Mouse (Mus musculus): Measurements from ENCODE around the gene Nmnat1.

Gene Nmnat1

GRCm38 (mm10) chr4:149485053-149485824, at the start of gene Nmnat1, which contains the start of gene Lzic:
Gene Nmnat1 (minus strand): TSS chr4:149485202.
Gene Lzic (plus strand): TSS chr4:149485229.
- DNase-seq (ENCODE audit: low read depth, low spot score): peak; percentile 86

GRCm38 (mm10) chr4:149529691-149530090, 44.7 kb upstream of the Nmnat1 start:
- no peak for DNase-seq (ENCODE audit: low read depth, low spot score)

- no peak for DNase-seq (ENCODE audit: low read depth, low spot score)
Measured at GRCm38 (mm10) chr4:149527621-149528354, 42.8 kb upstream of the Nmnat1 start.

DNA sequence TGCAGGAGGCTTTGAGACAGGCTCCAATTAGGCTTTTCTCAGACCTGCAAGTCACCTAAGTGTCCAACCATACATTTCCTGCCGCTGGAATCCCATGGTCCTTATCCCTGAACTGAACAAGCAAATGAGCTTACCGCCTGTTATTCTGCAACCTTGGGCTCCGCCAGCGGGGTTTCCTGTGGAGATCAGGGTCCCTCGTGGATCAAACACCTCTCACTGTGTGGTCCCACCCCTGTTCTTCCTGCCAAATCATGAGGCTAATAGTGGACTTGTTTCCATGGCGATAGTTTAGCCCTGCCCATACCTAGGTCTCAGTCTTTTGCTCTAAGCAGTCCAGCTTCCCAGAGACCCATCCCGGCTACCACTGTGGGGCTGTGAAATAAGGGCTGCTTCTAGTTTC, 41.3 kb upstream of the Nmnat1 start:
- DNase-seq (ENCODE audit: low read depth, low spot score): peak; percentile 56

DNA sequence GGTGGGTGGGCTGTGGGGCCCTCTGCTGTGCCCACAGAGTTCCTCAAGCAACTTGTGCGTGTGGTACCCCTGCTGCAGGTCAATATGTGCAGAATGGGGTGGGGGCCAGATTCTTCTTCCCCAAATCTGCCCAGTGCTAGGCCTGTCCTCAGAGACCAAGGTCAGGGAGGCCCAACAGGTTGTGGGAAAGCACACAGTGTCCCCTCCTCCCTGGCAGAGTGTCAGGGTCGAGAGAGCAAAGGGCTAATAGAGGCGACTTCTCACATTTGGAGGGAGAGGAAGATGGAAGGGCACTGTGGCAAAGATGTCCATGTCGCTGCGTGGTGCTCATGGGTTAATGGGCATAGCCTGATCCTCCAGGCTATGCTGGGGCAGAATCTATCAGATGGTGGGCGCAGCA, 40.8 kb upstream of the Nmnat1 start:
- no peak for DNase-seq (ENCODE audit: low read depth, low spot score)

- no peak for DNase-seq (ENCODE audit: low read depth, low spot score)
Measured at GRCm38 (mm10) chr4:149525170-149525569, 40.2 kb upstream of the Nmnat1 start.

DNA sequence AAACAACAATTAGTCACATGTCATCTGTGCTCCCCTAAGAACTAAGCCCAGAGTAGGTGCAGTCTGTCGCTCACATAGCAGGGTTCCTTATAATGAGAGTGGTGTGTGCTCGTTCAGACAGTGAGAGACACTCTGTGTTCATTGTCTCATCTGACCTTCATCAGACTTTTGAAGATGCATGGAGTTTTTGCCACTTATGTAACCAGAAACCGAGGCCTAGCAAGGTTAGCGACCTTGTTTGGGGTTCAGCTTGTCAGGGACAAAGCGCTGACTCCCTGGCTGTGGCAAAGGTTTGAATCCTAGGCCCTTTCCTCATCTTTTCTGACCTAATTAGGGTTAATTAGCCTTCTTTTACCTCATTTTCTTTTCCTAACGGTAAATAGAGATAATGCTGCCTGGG, 39.0 kb upstream of the Nmnat1 start:
- no peak for DNase-seq (ENCODE audit: low read depth, low spot score)

DNA sequence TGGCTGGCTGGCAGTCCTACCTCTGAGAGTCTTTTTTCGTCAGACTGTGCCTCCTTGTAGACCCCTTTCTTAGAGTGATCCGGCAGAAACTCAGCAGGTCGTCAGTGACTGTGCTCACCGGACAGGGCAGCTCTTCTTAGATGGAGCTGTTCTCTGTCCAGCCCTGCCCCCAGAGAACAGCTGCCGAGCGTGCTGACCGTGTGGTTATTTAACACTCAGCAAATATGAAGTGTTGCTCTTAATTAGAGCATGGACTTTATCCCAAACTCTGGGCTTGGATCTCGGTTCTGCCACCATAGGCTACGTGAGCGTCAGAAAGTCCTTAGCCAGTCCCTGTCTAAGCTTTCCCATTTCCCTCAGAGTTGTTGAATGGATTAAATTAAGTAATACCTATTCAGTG, 36.3 kb upstream of the Nmnat1 start:
- DNase-seq (ENCODE audit: low read depth, low spot score): peak; percentile 59

- no peak for DNase-seq (ENCODE audit: low read depth, low spot score)
Measured at GRCm38 (mm10) chr4:149518351-149519220, 33.6 kb upstream of the Nmnat1 start.

DNA sequence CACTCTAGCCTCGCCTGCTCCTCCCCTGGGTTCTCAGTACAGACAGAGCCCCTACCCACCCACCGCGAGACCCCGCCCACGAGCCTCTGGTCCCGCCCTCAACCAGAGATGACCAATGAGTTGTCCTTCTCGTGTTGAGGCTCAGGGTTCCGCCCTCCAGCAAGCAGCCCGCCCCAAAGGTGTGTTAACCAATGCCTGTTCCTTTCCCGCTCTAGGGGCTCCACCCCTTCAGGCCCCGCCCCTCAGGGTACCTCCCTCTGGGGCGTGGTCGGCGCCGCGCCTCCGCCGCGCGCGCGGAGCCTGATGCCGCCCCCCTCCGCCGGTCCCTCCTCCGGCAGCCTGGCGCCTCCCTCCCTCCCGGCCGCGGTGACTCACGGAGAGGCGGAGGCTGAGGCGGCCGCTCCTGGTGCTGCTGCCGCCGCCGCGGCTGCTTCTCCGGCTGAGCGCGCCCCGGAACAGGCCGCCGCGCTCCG, 32.9 kb upstream of the Nmnat1 start, which contains the start of gene Ctnnbip1:
TSS of gene Ctnnbip1 (plus strand) at position 369 of the 473 bp plus-strand sequence.
- DNase-seq (ENCODE audit: low read depth, low spot score): peak; percentile 95

- no peak for DNase-seq (ENCODE audit: low read depth, low spot score)
Measured at GRCm38 (mm10) chr4:149515706-149516105, 30.7 kb upstream of the Nmnat1 start.

DNA sequence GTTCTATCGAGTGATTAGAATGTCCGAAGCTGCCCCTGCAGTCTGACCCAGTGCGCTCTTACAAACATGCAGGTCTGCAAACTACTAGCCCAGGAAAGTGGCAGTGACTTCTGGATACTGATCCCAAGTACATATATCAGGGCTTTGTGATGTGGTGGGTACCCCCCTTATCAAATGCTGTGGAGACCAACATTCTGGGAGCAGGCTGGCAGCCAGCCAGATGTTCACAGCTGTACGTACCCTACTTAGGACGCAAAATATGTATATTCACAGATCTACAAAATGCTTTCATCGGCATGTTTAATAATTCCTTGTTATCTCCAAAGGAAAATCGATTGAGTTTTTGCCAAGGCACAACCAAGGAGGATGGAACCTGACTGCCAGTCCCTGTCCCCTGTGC, 27.1 kb upstream of the Nmnat1 start:
- DNase-seq (ENCODE audit: low read depth, low spot score): no peak

- no peak for DNase-seq (ENCODE audit: low read depth, low spot score)
Measured at GRCm38 (mm10) chr4:149511221-149511646, 26.2 kb upstream of the Nmnat1 start.

- no peak for DNase-seq (ENCODE audit: low read depth, low spot score)
Measured at GRCm38 (mm10) chr4:149506904-149507303, 21.9 kb upstream of the Nmnat1 start.

- no peak for DNase-seq (ENCODE audit: low read depth, low spot score)
Measured at GRCm38 (mm10) chr4:149505261-149505967, 20.4 kb upstream of the Nmnat1 start.

- no peak for DNase-seq (ENCODE audit: low read depth, low spot score)
Measured at GRCm38 (mm10) chr4:149504858-149505257, 19.9 kb upstream of the Nmnat1 start.

DNA sequence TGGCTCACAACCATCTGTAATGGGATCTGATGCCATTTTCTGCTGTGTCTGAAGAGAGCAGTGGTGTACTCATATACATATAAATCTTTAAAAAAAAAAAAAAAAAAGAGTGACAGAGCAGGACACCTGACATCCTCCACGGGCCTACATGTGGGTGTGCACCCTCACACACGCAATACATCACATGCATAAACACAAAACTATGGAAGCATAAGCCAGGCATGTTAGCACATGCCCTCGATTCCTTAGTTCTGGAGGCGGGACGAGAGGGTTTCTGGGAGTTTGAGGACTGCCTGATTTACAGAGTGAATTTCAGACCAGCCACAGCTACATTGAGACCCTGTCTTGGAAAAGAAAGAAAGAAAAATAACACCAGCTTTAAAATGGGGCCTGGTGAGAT, 19.4 kb upstream of the Nmnat1 start:
- DNase-seq (ENCODE audit: low read depth, low spot score): no peak

- no peak for DNase-seq (ENCODE audit: low read depth, low spot score)
Measured at GRCm38 (mm10) chr4:149499790-149500189, 14.8 kb upstream of the Nmnat1 start.

DNA sequence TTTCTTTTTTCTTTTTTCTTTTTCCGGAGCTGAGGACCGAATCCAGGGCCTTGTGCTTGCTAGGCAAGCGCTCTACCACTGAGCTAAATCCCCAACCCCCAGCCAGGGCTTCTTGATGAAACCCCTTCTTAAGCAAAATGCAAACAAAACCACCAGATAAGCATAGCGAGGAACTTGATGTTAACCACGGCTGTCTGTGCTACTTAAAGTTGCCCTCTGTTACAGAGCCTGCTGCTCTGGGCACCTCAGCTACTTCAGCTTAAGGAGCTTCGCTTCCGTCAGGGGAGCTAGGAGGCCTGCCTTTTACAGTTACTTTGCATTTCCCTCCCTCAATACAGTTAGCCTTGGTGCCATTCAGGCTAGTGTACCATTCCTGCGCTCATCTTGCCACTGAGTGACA, 13.9 kb upstream of the Nmnat1 start:
- no peak for DNase-seq (ENCODE audit: low read depth, low spot score)

GRCm38 (mm10) chr4:149496612-149497011, 11.6 kb upstream of the Nmnat1 start:
- no peak for DNase-seq (ENCODE audit: low read depth, low spot score)

DNA sequence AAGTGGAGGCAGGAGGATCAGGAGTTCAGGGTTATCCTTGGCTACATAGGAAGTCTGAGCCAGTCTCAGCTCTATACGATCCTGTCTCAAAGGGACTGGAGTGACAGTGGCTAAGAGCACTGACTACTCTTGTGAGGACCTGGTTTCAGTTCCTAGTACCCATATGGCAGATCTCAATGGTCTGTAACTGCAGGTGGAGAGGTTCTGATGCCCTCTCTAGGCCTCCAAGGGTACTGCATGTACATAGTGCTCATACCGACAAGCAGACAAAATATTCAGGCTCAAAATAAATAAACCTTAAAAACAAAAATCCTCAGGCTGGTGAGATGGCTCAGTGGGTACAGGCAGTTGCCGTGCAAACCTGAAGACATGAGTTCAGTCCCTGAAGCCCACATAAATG, 6.1 kb upstream of the Nmnat1 start:
- no peak for DNase-seq (ENCODE audit: low read depth, low spot score)
